Mouse (Mus musculus) CH12.LX (cell line): ENCODE data around the gene Olfr1512. TPM values are rescaled to one million over a fixed set of nuclear protein-coding genes. Genes with fewer than 3 reads are reported as not detected.
"Not testable (repeated sequence)": the region's sequence is repeated elsewhere in the genome, so short reads cannot be mapped to it uniquely, and the experiment has no call there.

ENCODE experiments used
- DNase-seq: peaks from one replicate; pipeline ENCODE4 v3.0.0-alpha.2; 2013; ENCODE audit errors: extremely low read depth
- H3K27ac ChIP-seq: 2 replicates; pipeline ENCODE4 v1.5.1; 2012; ENCODE audit warnings: low read depth, mild to moderate bottlenecking, control low read depth, moderate library complexity; ENCODE audit not compliant: insufficient read depth
- H3K27me3 ChIP-seq: replicated peaks from 2 replicates; pipeline ENCODE3; 2012; ENCODE audit warnings: inconsistent platforms
- H3K36me3 ChIP-seq, 2 experiments: replicated peaks in 1 of 2; 2 replicates each; pipeline versions ENCODE3 to v1.6.1; 2012; ENCODE audit warnings: inconsistent platforms in 1 of 2, low read length in 1 of 2, mild to moderate bottlenecking in 1 of 2, mixed read lengths in 1 of 2, moderate library complexity in 1 of 2; ENCODE audit not compliant: control insufficient read depth in 1 of 2, insufficient read depth in 1 of 2
- H3K4me1 ChIP-seq, 2 experiments: 2 replicates each; pipeline ENCODE4 v1.6.1; 2012; ENCODE audit warnings: inconsistent platforms in 1 of 2, moderate library complexity in 1 of 2; ENCODE audit not compliant: insufficient read depth in 2 of 2, control insufficient read depth in 1 of 2
- H3K4me2 ChIP-seq: 2 replicates; pipeline ENCODE4 v1.6.1; 2012; ENCODE audit warnings: low read depth, mild to moderate bottlenecking, control low read depth; ENCODE audit not compliant: poor library complexity, insufficient read depth, severe bottlenecking
- H3K4me3 ChIP-seq, 3 experiments: fragments of 150-350 bp in 1 of 3; sonication (generic) in 1 of 3; replicated peaks in 1 of 3; 2 replicates each; pipeline versions ENCODE3 to v1.5.1; 2011 to 2012; ENCODE audit warnings: low read depth in 2 of 3, low read length in 2 of 3, mild to moderate bottlenecking in 2 of 3, moderate library complexity in 2 of 3, control low read depth in 1 of 3, improper control_type of control experiment in 1 of 3, inconsistent platforms in 1 of 3, mixed read lengths in 1 of 3; ENCODE audit not compliant: poor library complexity in 1 of 3
- H3K79me2 ChIP-seq: replicated peaks from 2 replicates; pipeline ENCODE4 v1.6.1; 2012; ENCODE audit warnings: mild to moderate bottlenecking, moderate library complexity; ENCODE audit not compliant: control insufficient read depth, poor library complexity, insufficient read depth, severe bottlenecking; ENCODE audit errors: extremely low read depth
- H3K9ac ChIP-seq: 2 replicates; pipeline ENCODE4 v1.6.1; 2012; ENCODE audit warnings: low read depth, mild to moderate bottlenecking, control low read depth, moderate library complexity; ENCODE audit not compliant: insufficient read depth
- H3K9me3 ChIP-seq: replicated peaks from 2 replicates; pipeline ENCODE3; 2012; ENCODE audit warnings: low read length, inconsistent platforms, mixed read lengths
- CHD1 ChIP-seq: IDR thresholded peaks from 2 replicates; pipeline ENCODE4 v1.6.1; 2012; ENCODE audit warnings: low read depth, low read length, improper control_type of control experiment, inconsistent platforms
- E2F4 ChIP-seq: IDR thresholded peaks from 2 replicates; pipeline ENCODE4 v1.6.1; 2011; ENCODE audit warnings: low read depth, low read length, improper control_type of control experiment; ENCODE audit not compliant: insufficient replicate concordance
- ELF1 ChIP-seq: IDR thresholded peaks from 2 replicates; pipeline ENCODE4 v1.6.1; 2014; ENCODE audit warnings: low read depth, mild to moderate bottlenecking, inconsistent platforms, low read length, improper control_type of control experiment
- EP300 ChIP-seq: IDR thresholded peaks from 2 replicates; pipeline ENCODE4 v1.6.1; 2011; ENCODE audit warnings: low read length, improper control_type of control experiment
- HCFC1 ChIP-seq: IDR thresholded peaks from 2 replicates; pipeline ENCODE4 v1.6.1; 2012; ENCODE audit warnings: low read depth, mild to moderate bottlenecking, inconsistent platforms, low read length, improper control_type of control experiment
- IRF4 ChIP-seq: IDR thresholded peaks from 2 replicates; pipeline ENCODE4 v1.6.1; 2014; ENCODE audit warnings: low read depth, mild to moderate bottlenecking, inconsistent platforms, low read length, improper control_type of control experiment
- JUND ChIP-seq: conservative IDR thresholded peaks from 2 replicates; pipeline ENCODE4 v1.6.1; 2011; ENCODE audit warnings: low read depth, low read length, improper control_type of control experiment
- MAFK ChIP-seq: IDR thresholded peaks from 2 replicates; pipeline ENCODE4 v1.6.1; 2011; ENCODE audit warnings: low read length, improper control_type of control experiment; ENCODE audit not compliant: insufficient replicate concordance
- MAZ ChIP-seq: IDR thresholded peaks from 2 replicates; pipeline ENCODE4 v1.6.1; 2012; ENCODE audit warnings: low read depth, mild to moderate bottlenecking, inconsistent platforms, low read length, improper control_type of control experiment, moderate library complexity
- MYC ChIP-seq: IDR thresholded peaks from 2 replicates; pipeline ENCODE4 v1.6.1; 2011; ENCODE audit warnings: low read depth, mild to moderate bottlenecking, improper control_type of control experiment, low read length
- NELFE ChIP-seq: IDR thresholded peaks from 2 replicates; pipeline ENCODE4 v1.6.1; 2011; ENCODE audit warnings: low read depth, low read length, improper control_type of control experiment
- POLR2A ChIP-seq: IDR thresholded peaks from 2 replicates; pipeline ENCODE4 v1.6.1; 2011; ENCODE audit warnings: low read depth, mild to moderate bottlenecking, improper control_type of control experiment, low read length
- SIN3A ChIP-seq: IDR thresholded peaks from 2 replicates; pipeline ENCODE4 v1.6.1; 2012; ENCODE audit warnings: low read length, improper control_type of control experiment, inconsistent platforms
- SMC3 ChIP-seq: IDR thresholded peaks from 2 replicates; pipeline ENCODE4 v1.6.1; 2011; ENCODE audit warnings: low read depth, low read length, improper control_type of control experiment
- TBP ChIP-seq: conservative IDR thresholded peaks from 2 replicates; pipeline ENCODE4 v1.6.1; 2011; ENCODE audit warnings: low read depth, low read length, improper control_type of control experiment
- TCF12 ChIP-seq: IDR thresholded peaks from 2 replicates; pipeline ENCODE4 v1.6.1; 2014; ENCODE audit warnings: low read depth, mild to moderate bottlenecking, inconsistent platforms, low read length, improper control_type of control experiment
- USF1 ChIP-seq: IDR thresholded peaks from 2 replicates; pipeline ENCODE4 v1.6.1; 2014; ENCODE audit warnings: low read depth, mild to moderate bottlenecking, inconsistent platforms, low read length, improper control_type of control experiment
- USF2 ChIP-seq: conservative IDR thresholded peaks from 2 replicates; pipeline ENCODE4 v1.6.1; 2011; ENCODE audit warnings: low read depth, low read length, improper control_type of control experiment
- ZNF384 ChIP-seq: IDR thresholded peaks from 2 replicates; pipeline ENCODE4 v1.6.1; 2012; ENCODE audit warnings: low read depth, low read length, improper control_type of control experiment, inconsistent platforms
- dilution Hi-C: fragments of 300-500 bp; cut with MboI; formaldehyde crosslinking; loops from 2 replicates; pipeline ENCODE4 v1.14.3; 2020; ENCODE audit warnings: low sequenced_read_pairs; ENCODE audit not compliant: extremely low pct_unique_long_range_greater_than_20kb, extremely low pct_ligation_motif_present
- in situ Hi-C: fragments of 300-500 bp; cut with MboI; formaldehyde crosslinking; loops from 3 replicates; pipeline ENCODE4 v1.14.3; 2019; ENCODE audit warnings: low sequenced_read_pairs, low pct_ligation_motif_present, low pct_unique_long_range_greater_than_20kb, mixed read lengths
- polyA plus RNA-seq: library from polyadenylated mRNA; unstranded; fragments of >175 nt; gene quantifications from 2 replicates; pipeline ENCODE4 v1.2.1, GENCODE M21; 2012; ENCODE audit warnings: low read depth; ENCODE audit not compliant: insufficient read length
- total RNA-seq, 2 experiments: library from RNA; depleted of rRNA; stranded (reverse); fragments of 300-350 nt in 1 of 2; fragments of >200 nt in 1 of 2; gene quantifications; 2 replicates each; pipeline ENCODE4 v1.2.3; 2012 to 2014

The Olfr1512 gene
- total and polyA plus RNA-seq, 3 experiments = not detected

DNA sequence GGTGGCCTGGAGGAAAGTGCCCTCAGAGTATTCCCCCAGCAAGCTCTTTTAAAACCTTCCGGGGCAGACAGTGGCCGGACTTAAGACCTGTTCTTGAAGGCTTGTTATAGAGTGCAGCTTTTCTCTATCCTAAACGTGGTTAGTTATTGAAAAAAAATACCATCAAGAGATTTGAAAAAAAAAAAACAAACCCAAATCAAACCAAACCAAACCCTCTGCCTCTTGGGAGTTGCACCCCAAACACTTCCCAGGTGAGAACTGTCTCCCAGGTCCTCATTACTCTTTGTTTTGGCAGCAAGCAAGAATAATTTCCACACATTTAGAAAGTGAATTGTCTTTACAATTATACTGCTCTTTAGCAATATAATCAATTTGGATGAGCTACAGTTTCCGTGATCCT is 18.3 kb upstream of the Olfr1512 start, which contains the start of gene Olfr1511:
Gene Olfr1511, minus strand, starts transcription at position 101 of the 400 bp plus-strand sequence.
- Histone ChIP-seq H3K9me3 (no peaks in the 10 kb centered on the region), H3K27me3 (no peaks in the 10 kb centered on the region), H3K79me2 (no peaks in the 10 kb centered on the region), H3K4me2 (no peak within 1 kb of the TSS), H3K36me3 (no peaks in the 10 kb centered on the region), H3K4me3 (no peak within 1 kb of the TSS), H3K27ac (no peak within 1 kb of the TSS), H3K9ac (no peak within 1 kb of the TSS), H3K4me1 (no peaks in the 10 kb centered on the region)
- dilution Hi-C loops (no loop called here), in situ Hi-C loops (no loop called here)
- no peak for DNase-seq
- TF ChIP-seq TBP = no peak
- TF ChIP-seq NELFE = no peak
- no peak for TF ChIP-seq ELF1
- no peak for TF ChIP-seq TCF12
- TF ChIP-seq SMC3 = no peak
- TF ChIP-seq HCFC1 = no peak
- no peak for TF ChIP-seq MAZ
- TF ChIP-seq CHD1 = no peak
- TF ChIP-seq USF2 = no peak
- no peak for TF ChIP-seq E2F4
- TF ChIP-seq JUND = no peak
- TF ChIP-seq MYC = no peak
- TF ChIP-seq ZNF384 = no peak
- no peak for TF ChIP-seq MAFK

DNA sequence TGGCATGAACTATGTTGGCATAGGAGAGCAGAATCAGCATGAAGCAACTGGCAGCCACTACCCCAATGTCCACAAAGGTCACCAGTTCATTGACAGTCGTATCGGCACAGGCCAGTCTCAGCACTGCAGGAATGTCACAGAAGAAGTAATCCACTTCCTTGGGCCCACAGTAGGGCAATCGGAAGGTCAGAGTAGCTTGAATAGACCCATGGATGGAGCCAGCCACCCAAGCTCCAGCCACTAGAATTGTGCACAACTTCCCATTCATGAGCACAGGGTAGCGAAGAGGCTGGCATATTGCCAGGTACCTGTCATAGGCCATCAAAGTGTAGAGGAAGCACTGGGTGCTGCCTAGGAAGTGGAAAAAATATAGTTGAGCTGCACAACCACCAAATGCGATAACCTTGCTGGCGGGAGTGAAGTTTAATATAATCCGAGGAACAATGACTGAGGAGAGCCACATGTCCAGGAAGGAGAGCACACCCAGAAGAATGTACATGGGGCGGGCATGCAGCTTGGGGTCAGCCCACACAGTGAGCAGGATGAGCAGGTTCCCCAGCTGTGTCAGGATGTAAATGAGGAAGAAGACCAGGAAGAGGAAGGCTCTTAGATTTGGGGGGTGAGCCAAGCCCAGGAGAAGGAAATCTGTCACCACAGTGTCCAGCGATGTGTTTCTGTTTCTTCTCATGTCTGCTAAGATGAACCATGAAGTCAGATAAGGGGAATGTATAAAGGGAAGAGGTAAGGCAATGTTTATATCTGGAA is 11.3 kb upstream of the Olfr1512 start:
- H3K79me2 ChIP-seq, in situ Hi-C loops, H3K27me3 ChIP-seq, H3K4me1 ChIP-seq, H3K9me3 ChIP-seq, H3K9ac ChIP-seq, H3K27ac ChIP-seq, H3K4me2 ChIP-seq, dilution Hi-C loops, H3K36me3 ChIP-seq, DNase-seq, H3K4me3 ChIP-seq: not testable (repeated sequence)

DNA sequence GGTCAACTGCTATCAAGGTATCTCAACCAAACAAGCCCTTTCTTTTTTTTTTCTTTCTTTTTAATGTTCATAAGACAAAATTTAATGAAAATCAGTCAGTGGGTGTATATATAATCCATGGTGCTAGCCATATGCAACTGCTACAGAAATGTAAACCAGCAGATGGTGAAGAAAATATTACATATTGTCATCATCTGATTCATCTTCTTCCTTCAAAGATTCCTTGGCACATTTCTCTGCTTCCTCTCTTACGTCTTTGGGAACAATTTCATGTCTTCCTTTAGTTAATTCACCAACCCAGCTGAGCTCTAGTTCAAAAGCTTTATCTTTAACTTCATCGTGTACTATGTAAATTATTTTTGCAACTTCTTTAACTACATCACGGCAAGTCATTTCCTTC is 10.2 kb downstream of the Olfr1512 start:
- Histone ChIP-seq H3K27me3 (no peaks in the 10 kb centered on the region), H3K9ac (no peak overlapping the region), H3K4me3 (no peak overlapping the region), H3K79me2 (no peaks in the 10 kb centered on the region), H3K27ac (no peak overlapping the region), H3K36me3 (no peaks in the 10 kb centered on the region), H3K4me2 (no peak overlapping the region), H3K4me1 (no peaks in the 10 kb centered on the region), H3K9me3 (no peaks in the 10 kb centered on the region)
- no peak for DNase-seq
- dilution Hi-C loops (no loop called here), in situ Hi-C loops (no loop called here)
- no peak for TF ChIP-seq POLR2A
- no peak for TF ChIP-seq USF1
- no peak for TF ChIP-seq MAZ
- TF ChIP-seq EP300 = no peak
- no peak for TF ChIP-seq E2F4
- no peak for TF ChIP-seq ELF1
- no peak for TF ChIP-seq SIN3A
- TF ChIP-seq IRF4 = no peak
